Mouse (Mus musculus): ENCODE measurements around the gene Mrrf. TPM values are rescaled to one million over a fixed set of nuclear protein-coding genes. Genes with fewer than 3 reads are reported as not detected.
"Not testable (repeated sequence)": the region's sequence is repeated elsewhere in the genome, so short reads cannot be mapped to it uniquely, and the experiment has no call there.

Mrrf gene
- total RNA-seq, 1 experiment = 8.4 TPM

DNA sequence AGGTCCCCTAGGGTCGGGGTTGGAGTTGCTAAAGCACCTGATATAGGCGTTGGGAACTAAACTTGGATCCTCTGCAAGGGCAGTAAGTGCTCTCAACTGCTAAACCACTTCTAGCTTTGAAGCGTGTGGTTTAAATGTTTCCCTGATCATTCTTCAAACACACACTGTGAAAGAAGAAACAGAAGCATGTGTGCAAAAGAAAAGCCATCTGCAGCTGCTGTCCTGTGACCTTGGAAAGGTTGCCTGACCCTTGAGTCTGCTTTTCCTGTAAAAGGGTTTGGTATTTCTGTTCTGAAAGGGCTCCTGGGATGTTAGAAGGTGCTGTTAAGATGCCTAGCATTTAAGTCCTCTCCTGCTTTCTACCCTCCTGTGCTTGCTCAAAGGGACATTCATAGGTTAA lies 43.3 kb downstream of the Mrrf start:
- in situ Hi-C loops (cut with MboI; ENCODE audit: low sequenced_read_pairs in 2 of 2, unreplicated experiment in 2 of 2) = no loop called here

DNA sequence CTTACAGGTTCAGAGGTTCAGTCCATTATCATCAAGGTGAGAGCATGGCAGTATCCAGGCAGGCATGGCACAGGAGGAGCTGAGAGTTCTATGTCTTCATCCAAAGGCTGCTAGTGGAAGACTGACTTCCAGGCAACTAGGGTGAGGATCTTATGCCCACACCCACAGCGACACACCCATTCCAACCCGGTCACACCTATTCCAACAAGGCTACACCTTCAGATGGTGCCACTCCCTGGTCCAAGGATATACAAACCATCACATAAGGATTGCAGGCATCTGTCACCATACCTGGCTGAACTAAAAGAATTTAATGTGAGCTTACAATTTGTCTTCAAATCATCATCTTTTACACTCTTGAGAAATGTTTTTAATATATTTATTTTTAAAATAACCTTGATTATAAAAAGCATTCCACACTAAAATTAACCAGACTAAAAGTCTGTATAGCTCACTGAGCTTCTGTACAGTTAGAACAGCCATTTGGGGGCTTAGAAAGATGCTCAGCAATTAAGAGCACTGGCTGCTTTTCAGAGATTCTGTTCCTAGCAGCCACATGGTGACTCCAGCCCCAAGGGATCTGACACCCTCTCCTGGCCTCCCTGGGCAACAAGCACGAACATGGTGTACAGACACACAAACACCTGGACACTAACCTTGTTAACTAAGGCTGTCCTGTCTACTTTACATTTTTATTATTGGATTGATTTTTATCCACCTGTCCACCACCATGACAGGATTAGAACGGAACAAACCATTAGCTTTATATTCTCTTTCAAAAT lies 45.6 kb downstream of the Mrrf start:
- H3K9ac ChIP-seq (ENCODE audit: insufficient read depth, low read depth, low read length, poor library complexity, severe bottlenecking); H3K4me1 ChIP-seq (ENCODE audit: control insufficient read depth in 2 of 2, insufficient read depth in 2 of 2, low read length in 2 of 2, poor library complexity in 1 of 2); H3K27ac ChIP-seq (ENCODE audit: insufficient read depth, low read depth, low read length, poor library complexity, severe bottlenecking); DNase-seq (ENCODE audit: low read depth, low spot score); H3K4me3 ChIP-seq (ENCODE audit: insufficient read depth in 1 of 2, low read depth in 1 of 2, low read length in 2 of 2, poor library complexity in 1 of 2, severe bottlenecking in 1 of 2); H3K36me3 ChIP-seq (ENCODE audit: control insufficient read depth, insufficient read depth, low read length, poor library complexity, severe bottlenecking); H3K9me3 ChIP-seq (ENCODE audit: control insufficient read depth, insufficient read depth, low read depth, low read length); in situ Hi-C loops (cut with MboI; ENCODE audit: low sequenced_read_pairs in 2 of 2, unreplicated experiment in 2 of 2): not testable (repeated sequence)

More for the DNA sequence above, 43.3 kb downstream of the Mrrf start:
- Histone ChIP-seq H3K9ac (ENCODE audit: insufficient read depth, low read depth, low read length, poor library complexity, severe bottlenecking) (no peak overlapping the region), H3K4me3 (ENCODE audit: insufficient read depth in 1 of 2, low read depth in 1 of 2, low read length in 2 of 2, poor library complexity in 1 of 2, severe bottlenecking in 1 of 2) (no peak overlapping the region), H3K9me3 (ENCODE audit: control insufficient read depth, insufficient read depth, low read depth, low read length) (no peaks in the 10 kb centered on the region), H3K4me1 (ENCODE audit: control insufficient read depth in 2 of 2, insufficient read depth in 2 of 2, low read length in 2 of 2, poor library complexity in 1 of 2) (0 out of 4 replicates have a peak, but pooled peaks cover 2 to 4% of the 10 kb centered on the region in 2 experiments), H3K36me3 (ENCODE audit: control insufficient read depth, insufficient read depth, low read length, poor library complexity, severe bottlenecking) (peaks cover 4% of the 10 kb centered on the region; the same call in 1 of the 2 replicates), H3K27ac (ENCODE audit: insufficient read depth, low read depth, low read length, poor library complexity, severe bottlenecking) (no peak overlapping the region)
- TF ChIP-seq HCFC1 (IDR thresholded peaks at IDR 0.05; ENCODE audit: borderline replicate concordance, insufficient read depth, low read length) = no peak
- no peak for DNase-seq (ENCODE audit: low read depth, low spot score)

DNA sequence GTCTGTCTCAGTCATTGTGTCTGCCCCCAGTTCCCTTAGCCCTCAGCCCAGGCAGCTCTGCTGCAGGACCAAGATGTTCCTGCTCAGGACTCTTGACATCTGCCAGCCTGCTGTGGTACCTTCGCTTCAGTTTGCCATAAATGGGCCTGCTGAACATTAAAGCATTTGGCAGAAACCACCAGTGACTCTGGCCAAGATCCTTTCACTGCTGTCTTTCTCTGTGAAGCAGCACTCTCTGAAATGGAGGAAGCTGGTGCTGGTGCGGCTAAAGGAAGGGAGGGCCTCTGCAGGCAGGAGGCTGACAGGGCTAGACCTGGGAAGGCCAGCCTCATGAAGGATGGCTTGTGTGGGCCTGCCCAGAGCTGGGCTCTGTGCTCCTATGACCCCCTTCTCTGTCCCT lies 47.1 kb downstream of the Mrrf start:
- TF ChIP-seq ZNF384 (IDR thresholded peaks at IDR 0.05; ENCODE audit: low read depth, low read length) = no peak
- TF ChIP-seq ZC3H11A (IDR thresholded peaks at IDR 0.05; ENCODE audit: borderline replicate concordance, low read depth, low read length) = no peak
- TF ChIP-seq MAFK (IDR thresholded peaks at IDR 0.05; ENCODE audit: insufficient read depth, low read depth, low read length) = no peak
- TF ChIP-seq CHD2 (IDR thresholded peaks at IDR 0.05; ENCODE audit: low read depth, low read length) = no peak
- TF ChIP-seq HCFC1 (IDR thresholded peaks at IDR 0.05; ENCODE audit: borderline replicate concordance, insufficient read depth, low read length) = no peak
- Histone ChIP-seq H3K9ac (ENCODE audit: insufficient read depth, low read depth, low read length, poor library complexity, severe bottlenecking) (no peak overlapping the region), H3K4me3 (ENCODE audit: insufficient read depth in 1 of 2, low read depth in 1 of 2, low read length in 2 of 2, poor library complexity in 1 of 2, severe bottlenecking in 1 of 2) (no peak overlapping the region), H3K4me1 (ENCODE audit: control insufficient read depth in 2 of 2, insufficient read depth in 2 of 2, low read length in 2 of 2, poor library complexity in 1 of 2) (0 out of 4 replicates have a peak, but pooled peaks cover 2 to 4% of the 10 kb centered on the region in 2 experiments), H3K36me3 (ENCODE audit: control insufficient read depth, insufficient read depth, low read length, poor library complexity, severe bottlenecking) (no peaks in the 10 kb centered on the region; the same call in 1 of the 2 replicates), H3K27ac (ENCODE audit: insufficient read depth, low read depth, low read length, poor library complexity, severe bottlenecking) (no peak overlapping the region), H3K9me3 (ENCODE audit: control insufficient read depth, insufficient read depth, low read depth, low read length) (no peaks in the 10 kb centered on the region)
- DNase-seq (ENCODE audit: low read depth, low spot score) = no peak
- in situ Hi-C loops (cut with MboI; ENCODE audit: low sequenced_read_pairs in 2 of 2, unreplicated experiment in 2 of 2) = no loop called here

DNA sequence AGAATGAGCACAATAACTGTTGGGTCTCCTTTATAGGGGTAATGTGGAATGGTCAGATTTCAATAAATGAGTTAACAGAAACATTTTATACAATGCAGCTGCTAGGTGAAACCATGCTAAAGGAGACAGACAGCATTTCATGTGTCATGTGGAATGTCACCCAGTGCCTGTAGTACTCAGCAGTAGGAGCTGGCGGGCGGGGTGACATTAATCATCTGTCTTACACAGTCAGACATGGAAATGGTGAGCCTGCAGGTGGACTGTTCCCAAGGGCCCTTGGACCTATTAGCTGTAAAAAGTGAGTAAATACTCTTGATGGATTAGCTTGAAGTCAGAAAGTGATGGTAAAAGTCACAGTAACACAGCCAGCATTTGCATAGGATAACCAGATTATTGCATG lies 48.0 kb downstream of the Mrrf start:
- peaks cover 2% of the 10 kb centered on the region; the same call in 1 of the 2 replicates for H3K36me3 ChIP-seq (ENCODE audit: control insufficient read depth, insufficient read depth, low read length, poor library complexity, severe bottlenecking)
- TF ChIP-seq MAFK (IDR thresholded peaks at IDR 0.05; ENCODE audit: insufficient read depth, low read depth, low read length) (no peak), CHD2 (IDR thresholded peaks at IDR 0.05; ENCODE audit: low read depth, low read length) (no peak), ZC3H11A (IDR thresholded peaks at IDR 0.05; ENCODE audit: borderline replicate concordance, low read depth, low read length) (no peak), ZNF384 (IDR thresholded peaks at IDR 0.05; ENCODE audit: low read depth, low read length) (no peak), HCFC1 (IDR thresholded peaks at IDR 0.05; ENCODE audit: borderline replicate concordance, insufficient read depth, low read length) (no peak)
- H3K27ac ChIP-seq (ENCODE audit: insufficient read depth, low read depth, low read length, poor library complexity, severe bottlenecking) = no peak overlapping the region
- in situ Hi-C loops (cut with MboI; ENCODE audit: low sequenced_read_pairs in 2 of 2, unreplicated experiment in 2 of 2) = no loop called here
- no peaks in the 10 kb centered on the region for H3K9me3 ChIP-seq (ENCODE audit: control insufficient read depth, insufficient read depth, low read depth, low read length)
- no peak overlapping the region for H3K9ac ChIP-seq (ENCODE audit: insufficient read depth, low read depth, low read length, poor library complexity, severe bottlenecking)
- no peak overlapping the region for H3K4me3 ChIP-seq (ENCODE audit: insufficient read depth in 1 of 2, low read depth in 1 of 2, low read length in 2 of 2, poor library complexity in 1 of 2, severe bottlenecking in 1 of 2)
- H3K4me1 ChIP-seq (ENCODE audit: control insufficient read depth in 2 of 2, insufficient read depth in 2 of 2, low read length in 2 of 2, poor library complexity in 1 of 2) = 0 out of 4 replicates have a peak, but pooled peaks cover 2 to 4% of the 10 kb centered on the region in 2 experiments
- DNase-seq (ENCODE audit: low read depth, low spot score) = no peak

DNA sequence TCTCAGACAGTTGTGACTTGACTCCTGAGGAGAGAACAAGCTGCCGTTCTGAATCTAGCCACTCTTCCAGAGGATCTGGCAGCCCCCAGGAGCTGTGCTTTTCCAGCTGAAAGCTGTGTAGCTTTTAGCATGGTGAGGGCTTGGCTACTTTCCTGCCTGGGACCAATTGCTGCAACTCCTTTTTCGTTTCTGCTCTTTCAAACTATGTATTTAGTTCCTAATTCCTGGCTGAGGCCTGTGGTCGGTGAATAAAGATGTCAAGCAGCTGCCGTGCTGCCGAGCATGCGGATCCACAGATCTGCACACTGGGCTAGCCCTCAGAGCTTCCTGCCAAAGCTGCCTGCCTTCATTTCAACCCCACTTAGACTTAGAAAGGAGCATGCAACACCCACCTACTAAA lies 48.7 kb downstream of the Mrrf start:
- H3K4me3 ChIP-seq (ENCODE audit: insufficient read depth in 1 of 2, low read depth in 1 of 2, low read length in 2 of 2, poor library complexity in 1 of 2, severe bottlenecking in 1 of 2) = no peak overlapping the region
- TF ChIP-seq MAFK (IDR thresholded peaks at IDR 0.05; ENCODE audit: insufficient read depth, low read depth, low read length) (no peak), ZNF384 (IDR thresholded peaks at IDR 0.05; ENCODE audit: low read depth, low read length) (no peak), CHD2 (IDR thresholded peaks at IDR 0.05; ENCODE audit: low read depth, low read length) (no peak), HCFC1 (IDR thresholded peaks at IDR 0.05; ENCODE audit: borderline replicate concordance, insufficient read depth, low read length) (no peak), ZC3H11A (IDR thresholded peaks at IDR 0.05; ENCODE audit: borderline replicate concordance, low read depth, low read length) (no peak)
- in situ Hi-C loops (cut with MboI; ENCODE audit: low sequenced_read_pairs in 2 of 2, unreplicated experiment in 2 of 2) = no loop called here
- H3K27ac ChIP-seq (ENCODE audit: insufficient read depth, low read depth, low read length, poor library complexity, severe bottlenecking) = no peak overlapping the region
- H3K36me3 ChIP-seq (ENCODE audit: control insufficient read depth, insufficient read depth, low read length, poor library complexity, severe bottlenecking) = peaks cover 2% of the 10 kb centered on the region; the same call in 1 of the 2 replicates
- H3K9ac ChIP-seq (ENCODE audit: insufficient read depth, low read depth, low read length, poor library complexity, severe bottlenecking) = no peak overlapping the region
- H3K9me3 ChIP-seq (ENCODE audit: control insufficient read depth, insufficient read depth, low read depth, low read length) = no peaks in the 10 kb centered on the region
- 0 out of 4 replicates have a peak, but pooled peaks cover 1 to 2% of the 10 kb centered on the region in 2 experiments for H3K4me1 ChIP-seq (ENCODE audit: control insufficient read depth in 2 of 2, insufficient read depth in 2 of 2, low read length in 2 of 2, poor library complexity in 1 of 2)
- no peak for DNase-seq (ENCODE audit: low read depth, low spot score)

DNA sequence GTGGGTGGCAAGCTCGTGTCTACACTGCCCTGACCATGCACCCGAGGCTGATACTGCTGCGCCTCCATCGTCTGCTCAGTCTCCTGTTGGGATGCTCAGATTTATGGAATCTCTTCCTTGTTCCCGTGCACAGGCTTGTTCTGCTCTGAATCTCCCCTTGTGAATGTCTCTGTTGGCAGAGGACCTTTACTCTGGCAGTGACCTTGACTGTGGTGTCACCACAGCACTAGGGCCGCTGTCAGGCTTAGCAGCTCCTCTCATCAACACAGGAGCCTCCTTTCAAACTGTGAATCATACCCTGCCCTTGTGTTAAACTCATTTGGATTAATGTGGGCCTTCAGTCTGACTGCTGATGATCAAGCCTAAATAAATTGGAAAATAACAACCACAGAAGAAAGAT lies 53.0 kb downstream of the Mrrf start:
- H3K4me1 ChIP-seq (ENCODE audit: control insufficient read depth in 2 of 2, insufficient read depth in 2 of 2, low read length in 2 of 2, poor library complexity in 1 of 2); H3K9me3 ChIP-seq (ENCODE audit: control insufficient read depth, insufficient read depth, low read depth, low read length); in situ Hi-C loops (cut with MboI; ENCODE audit: low sequenced_read_pairs in 2 of 2, unreplicated experiment in 2 of 2); H3K27ac ChIP-seq (ENCODE audit: insufficient read depth, low read depth, low read length, poor library complexity, severe bottlenecking); H3K36me3 ChIP-seq (ENCODE audit: control insufficient read depth, insufficient read depth, low read length, poor library complexity, severe bottlenecking); DNase-seq (ENCODE audit: low read depth, low spot score); H3K4me3 ChIP-seq (ENCODE audit: insufficient read depth in 1 of 2, low read depth in 1 of 2, low read length in 2 of 2, poor library complexity in 1 of 2, severe bottlenecking in 1 of 2); H3K9ac ChIP-seq (ENCODE audit: insufficient read depth, low read depth, low read length, poor library complexity, severe bottlenecking): not testable (repeated sequence)
